Mouse (Mus musculus) ES-Bruce4 (cell line): ENCODE data around the gene St6gal1. TPM values are rescaled to one million over a fixed set of nuclear protein-coding genes. Genes with fewer than 3 reads are reported as not detected.

Experiments
- H3K27ac ChIP-seq: 2 replicates; pipeline ENCODE4 v1.5.1; 2012; ENCODE audit warnings: low read length, inconsistent platforms; ENCODE audit not compliant: insufficient read depth
- H3K27me3 ChIP-seq: 2 replicates; pipeline ENCODE4 v1.6.1; 2012; ENCODE audit warnings: mild to moderate bottlenecking, low read length, inconsistent platforms; ENCODE audit not compliant: control insufficient read depth, poor library complexity, insufficient read depth, severe bottlenecking
- H3K36me3 ChIP-seq: 2 replicates; pipeline ENCODE4 v1.6.1; 2012; ENCODE audit warnings: inconsistent platforms, mild to moderate bottlenecking, low read length, moderate library complexity; ENCODE audit not compliant: control insufficient read depth, poor library complexity, insufficient read depth, severe bottlenecking
- H3K4me1 ChIP-seq: one replicate; pipeline ENCODE4 v1.8.1; 2011; ENCODE audit warnings: low read length; ENCODE audit not compliant: control insufficient read depth, insufficient read depth
- H3K4me3 ChIP-seq: 2 replicates; pipeline ENCODE4 v1.5.1; 2011; ENCODE audit warnings: low read depth, mild to moderate bottlenecking, low read length
- H3K9ac ChIP-seq: 2 replicates; pipeline ENCODE4 v1.6.1; 2012; ENCODE audit warnings: low read depth, mild to moderate bottlenecking, inconsistent platforms; ENCODE audit not compliant: poor library complexity, severe bottlenecking
- H3K9me3 ChIP-seq: replicated peaks from 2 replicates; pipeline ENCODE4 v1.6.1; 2012; ENCODE audit warnings: mild to moderate bottlenecking, low read length, inconsistent platforms; ENCODE audit not compliant: control insufficient read depth, poor library complexity, insufficient read depth, severe bottlenecking
- CTCF ChIP-seq: IDR thresholded peaks from one replicate; pipeline ENCODE4 v1.8.1; 2011; ENCODE audit warnings: low read depth, low read length
- EP300 ChIP-seq: IDR thresholded peaks from 2 replicates; pipeline ENCODE4 v1.6.1; 2011; ENCODE audit warnings: low read depth, low read length; ENCODE audit not compliant: insufficient read depth
- POLR2A ChIP-seq: IDR thresholded peaks from one replicate; pipeline ENCODE4 v1.8.1; 2011; ENCODE audit warnings: low read length; ENCODE audit not compliant: insufficient read depth
- polyA plus RNA-seq: library from polyadenylated mRNA; stranded (reverse); fragments of >200 nt; gene quantifications from 2 replicates; pipeline ENCODE4 v1.2.4, GENCODE M21; 2011; ENCODE audit warnings: low read depth; ENCODE audit not compliant: missing spikeins, insufficient read depth, insufficient read length

The St6gal1 gene
- polyA plus RNA-seq, 1 experiment: 14.0 TPM

- no peaks in the 10 kb centered on the region for H3K36me3 ChIP-seq
- no peak overlapping the region for H3K4me3 ChIP-seq
- no peak overlapping the region for H3K27ac ChIP-seq
- H3K9me3 ChIP-seq: no peaks in the 10 kb centered on the region
- TF ChIP-seq EP300 (no peak), CTCF (no peak), POLR2A (no peak)
- H3K4me1 ChIP-seq: no peaks in the 10 kb centered on the region
- no peaks in the 10 kb centered on the region for H3K27me3 ChIP-seq
- H3K9ac ChIP-seq: no peak overlapping the region
These were observed 55.6 kb downstream of the St6gal1 start for GRCm38 (mm10) chr16:23279879-23280741.

GRCm38 (mm10) chr16:23280742-23281090, 56.2 kb downstream of the St6gal1 start:
- TF ChIP-seq POLR2A (no peak), CTCF (no peak), EP300 (no peak)
- Histone ChIP-seq H3K4me1 (no peaks in the 10 kb centered on the region), H3K9ac (no peak overlapping the region), H3K36me3 (no peaks in the 10 kb centered on the region), H3K9me3 (no peaks in the 10 kb centered on the region), H3K27me3 (no peaks in the 10 kb centered on the region), H3K4me3 (no peak overlapping the region), H3K27ac (no peak overlapping the region)

GRCm38 (mm10) chr16:23282241-23282640, 57.7 kb downstream of the St6gal1 start:
- Histone ChIP-seq H3K4me1 (no peaks in the 10 kb centered on the region), H3K9me3 (no peaks in the 10 kb centered on the region), H3K4me3 (no peak overlapping the region), H3K27ac (no peak overlapping the region), H3K9ac (no peak overlapping the region), H3K36me3 (no peaks in the 10 kb centered on the region), H3K27me3 (no peaks in the 10 kb centered on the region)
- TF ChIP-seq EP300 (no peak), CTCF (no peak), POLR2A (no peak)

GRCm38 (mm10) chr16:23282941-23283340, 58.4 kb downstream of the St6gal1 start:
- Histone ChIP-seq H3K27me3 (no peaks in the 10 kb centered on the region), H3K9ac (no peak overlapping the region), H3K36me3 (no peaks in the 10 kb centered on the region), H3K9me3 (no peaks in the 10 kb centered on the region), H3K27ac (no peak overlapping the region), H3K4me1 (no peaks in the 10 kb centered on the region), H3K4me3 (no peak overlapping the region)
- TF ChIP-seq EP300 (no peak), CTCF (no peak), POLR2A (no peak)

- no peak overlapping the region for H3K27ac ChIP-seq
- H3K9ac ChIP-seq: no peak overlapping the region
- H3K4me3 ChIP-seq: no peak overlapping the region
- no peaks in the 10 kb centered on the region for H3K36me3 ChIP-seq
- TF ChIP-seq POLR2A (no peak), CTCF (no peak), EP300 (no peak)
- H3K27me3 ChIP-seq: no peaks in the 10 kb centered on the region
- H3K4me1 ChIP-seq: no peaks in the 10 kb centered on the region
- H3K9me3 ChIP-seq: no peaks in the 10 kb centered on the region
These were observed 59.1 kb downstream of the St6gal1 start for GRCm38 (mm10) chr16:23283677-23284076.

- no peak overlapping the region for H3K27ac ChIP-seq
- H3K9ac ChIP-seq: no peak overlapping the region
- TF ChIP-seq EP300 (no peak), CTCF (no peak), POLR2A (no peak)
These were observed 60.2 kb downstream of the St6gal1 start for GRCm38 (mm10) chr16:23284470-23285394.

More at GRCm38 (mm10) chr16:23284470-23285394, 60.2 kb downstream of the St6gal1 start:
- Histone ChIP-seq H3K4me3 (no peak overlapping the region), H3K27me3 (no peaks in the 10 kb centered on the region), H3K4me1 (no peaks in the 10 kb centered on the region), H3K36me3 (no peaks in the 10 kb centered on the region), H3K9me3 (no peaks in the 10 kb centered on the region)
